Mouse (Mus musculus) telencephalon, adult 2 months (tissue): ENCODE data around the gene Cfap70.
A peak's percentile ranks its signal among the peaks of the same experiment; 100 is the strongest.

Experiments
- DNase-seq: peaks from one replicate; pipeline ENCODE4 v3.0.0-alpha.2; 2011; ENCODE audit warnings: low read depth, low spot score

Gene Cfap70

DNA sequence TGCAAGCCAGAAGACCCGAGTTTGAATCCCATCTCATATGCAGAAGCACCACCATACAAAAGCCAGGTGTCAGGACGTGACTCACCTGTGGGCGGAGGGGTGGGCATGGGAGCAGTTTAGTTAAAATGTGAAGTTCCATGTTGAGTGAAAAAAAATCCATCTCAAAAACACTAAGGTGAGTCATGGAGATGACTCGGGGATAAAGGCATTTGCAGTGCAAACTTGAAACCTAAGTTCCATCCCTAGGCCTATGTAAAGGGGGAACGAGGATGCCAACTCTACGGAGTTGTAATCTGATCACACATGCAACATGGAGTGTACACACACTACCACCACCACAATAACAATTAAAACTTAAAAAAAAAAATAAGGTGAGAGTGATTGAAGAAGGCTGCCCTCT lies 29.0 kb downstream of the Cfap70 start:
- DNase-seq: no peak

DNA sequence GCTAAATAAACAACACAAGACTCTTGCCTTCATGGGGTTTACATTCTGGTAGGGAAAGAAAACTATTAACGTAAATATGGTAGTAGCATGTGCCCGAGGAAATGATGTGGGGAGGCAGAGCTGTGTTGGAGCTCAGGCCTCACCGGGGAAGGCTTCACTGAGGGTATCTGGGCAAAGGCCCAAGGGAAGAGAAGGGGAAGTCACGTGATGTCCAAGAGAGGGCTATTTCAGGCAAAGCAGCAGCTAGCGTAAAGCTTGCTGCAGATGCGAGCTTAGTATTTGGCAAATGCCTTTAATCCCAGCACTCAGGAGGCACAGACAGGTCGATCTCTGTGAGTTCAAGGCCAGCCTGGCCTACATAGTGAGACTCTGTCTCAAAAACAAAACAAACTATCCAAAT lies 29.8 kb downstream of the Cfap70 start:
- peak; percentile 6 for DNase-seq

DNA sequence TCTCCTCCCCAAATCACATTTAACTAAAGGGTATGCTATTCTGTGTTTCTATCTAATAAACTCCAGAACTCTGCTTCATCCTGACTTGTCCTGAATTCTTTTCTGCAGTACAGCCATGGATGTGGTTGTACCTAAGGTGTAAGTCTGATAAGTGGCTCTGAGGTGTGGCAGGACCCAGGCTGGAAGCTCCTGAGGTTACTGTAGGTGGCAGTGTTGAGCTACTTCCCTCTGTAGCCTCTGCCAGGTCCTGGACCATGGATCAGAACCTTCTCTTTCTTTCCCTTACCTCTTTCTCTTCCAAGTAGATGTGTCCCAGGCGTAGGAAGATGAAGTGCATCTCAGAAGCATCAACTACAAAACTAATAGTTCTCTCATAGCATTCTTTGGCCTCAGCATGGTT lies 52.0 kb downstream of the Cfap70 start:
- no peak for DNase-seq

DNA sequence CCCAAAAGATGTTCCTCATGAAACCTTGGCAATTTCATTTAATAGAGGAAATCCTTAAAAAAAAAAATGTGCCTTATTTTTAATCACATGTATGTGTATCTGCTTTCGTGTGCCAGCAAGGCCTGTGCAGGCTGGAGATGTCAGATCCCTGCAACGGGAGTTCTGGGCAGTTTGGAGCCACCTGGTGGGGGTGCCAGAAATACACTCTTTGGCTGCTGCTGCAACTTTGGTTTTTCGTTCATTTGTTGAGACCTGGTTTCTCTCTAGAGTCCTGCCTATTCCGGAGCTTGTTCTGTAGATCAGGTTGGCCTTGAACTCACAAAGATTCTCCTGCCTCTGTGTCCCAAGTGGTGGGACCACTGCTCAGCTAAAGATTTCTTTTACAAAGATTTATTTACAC lies 53.2 kb downstream of the Cfap70 start:
- DNase-seq: no peak

DNA sequence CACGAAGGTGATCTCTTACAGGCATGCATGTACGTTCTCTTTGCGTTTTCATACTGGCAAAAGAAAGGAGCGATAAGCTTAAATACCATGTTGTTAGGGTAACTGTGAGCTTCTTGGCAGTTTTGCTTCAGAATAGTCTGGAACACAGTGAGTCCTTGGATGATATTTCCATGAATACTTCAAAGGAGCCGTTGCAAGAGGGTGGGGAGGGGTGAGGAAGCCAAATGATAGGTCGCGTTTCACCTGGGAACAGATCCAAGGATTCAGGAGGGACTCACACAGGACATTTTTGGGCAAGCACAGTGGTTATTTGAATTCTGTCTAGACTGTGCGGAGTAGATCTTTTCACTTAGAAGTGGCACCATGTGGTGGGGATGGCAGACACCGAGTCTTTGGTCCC lies 54.8 kb downstream of the Cfap70 start:
- DNase-seq: no peak

DNA sequence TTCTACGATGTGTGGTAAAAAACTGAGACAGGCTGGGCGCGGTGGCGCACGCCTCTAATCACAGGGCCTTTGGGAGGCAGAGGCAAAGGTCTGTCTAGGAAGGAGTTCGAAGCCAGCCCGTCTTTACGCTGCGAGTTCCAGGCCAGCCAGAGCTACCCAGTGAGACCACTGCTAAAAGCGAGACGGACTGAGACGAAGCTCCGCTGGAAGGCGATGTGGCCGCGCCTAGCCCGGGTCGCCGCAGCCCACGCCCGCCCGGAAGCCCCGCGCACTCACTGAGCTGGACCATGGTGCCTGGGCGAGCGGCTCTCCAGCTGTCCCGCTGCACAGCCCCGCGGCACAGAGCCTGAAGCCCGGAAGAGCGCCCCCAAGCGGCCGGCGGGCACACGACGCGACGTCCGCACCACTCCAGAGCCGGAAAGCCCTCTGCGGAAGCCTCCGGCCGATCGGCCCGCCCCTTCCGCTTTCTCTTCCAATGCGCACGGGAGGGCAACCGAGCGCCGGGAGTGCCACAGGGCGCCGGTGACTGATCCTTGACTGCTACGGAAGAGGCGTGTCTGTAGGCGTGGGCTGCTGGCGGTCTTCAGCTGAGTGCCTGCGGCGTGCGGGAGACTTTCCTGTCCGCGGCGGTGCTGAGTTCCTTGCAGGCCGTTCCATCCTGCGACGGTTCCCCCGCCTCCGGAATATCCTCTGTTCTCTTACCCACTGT lies 58.7 kb downstream of the Cfap70 start, which contains the start of gene Mrps16:
TSS of gene Mrps16 (minus strand) at position 430 of the 709 bp plus-strand sequence.
- DNase-seq: peak; percentile 96

DNA sequence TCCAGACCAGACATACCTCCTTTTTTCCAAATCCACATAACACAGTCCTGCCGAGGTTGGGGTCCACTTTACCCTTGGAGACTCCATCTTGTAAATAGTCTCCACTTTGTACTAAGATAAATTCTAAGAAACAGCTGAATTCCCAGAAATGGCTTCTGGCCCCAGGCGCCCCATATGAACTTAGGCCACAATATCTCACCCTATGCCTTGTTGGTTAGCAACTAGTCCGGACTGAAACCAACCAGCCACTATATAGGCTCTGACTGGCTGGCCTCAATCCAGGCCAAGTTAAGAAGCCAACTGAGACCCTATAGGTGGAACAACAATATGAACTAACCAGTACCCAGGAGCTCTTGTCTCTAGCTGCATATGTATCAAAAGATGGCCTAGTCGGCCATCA lies 59.7 kb downstream of the Cfap70 start:
- no peak for DNase-seq

DNA sequence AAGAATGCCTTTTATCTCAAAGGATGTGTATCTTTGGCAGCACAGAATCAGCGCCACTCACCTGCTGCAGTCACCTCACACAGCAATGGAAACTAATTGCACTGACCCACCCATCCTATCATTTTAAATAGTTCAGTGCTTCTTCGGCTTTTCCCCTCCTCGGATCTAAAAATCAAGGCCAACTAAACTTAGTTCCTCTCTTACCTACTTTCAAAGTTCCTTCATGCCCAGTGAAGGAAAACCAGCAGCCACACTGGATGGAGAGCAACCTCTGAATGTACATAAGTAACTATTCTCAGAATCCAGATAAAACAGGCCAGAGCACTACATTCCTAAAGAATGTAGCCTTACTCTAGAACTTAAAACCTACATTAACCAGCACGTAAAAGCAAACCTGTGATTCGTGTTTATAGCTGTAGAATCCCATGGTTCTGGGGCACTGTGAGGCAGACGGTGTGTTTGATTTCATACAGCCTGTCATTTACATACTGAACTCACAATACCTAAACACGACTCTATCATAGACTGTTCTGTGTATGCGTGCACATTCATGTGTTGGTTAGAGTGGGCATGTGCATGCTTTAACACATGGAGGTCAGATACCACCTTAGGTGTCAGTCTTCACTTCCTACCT lies 62.5 kb downstream of the Cfap70 start:
- no peak for DNase-seq

DNA sequence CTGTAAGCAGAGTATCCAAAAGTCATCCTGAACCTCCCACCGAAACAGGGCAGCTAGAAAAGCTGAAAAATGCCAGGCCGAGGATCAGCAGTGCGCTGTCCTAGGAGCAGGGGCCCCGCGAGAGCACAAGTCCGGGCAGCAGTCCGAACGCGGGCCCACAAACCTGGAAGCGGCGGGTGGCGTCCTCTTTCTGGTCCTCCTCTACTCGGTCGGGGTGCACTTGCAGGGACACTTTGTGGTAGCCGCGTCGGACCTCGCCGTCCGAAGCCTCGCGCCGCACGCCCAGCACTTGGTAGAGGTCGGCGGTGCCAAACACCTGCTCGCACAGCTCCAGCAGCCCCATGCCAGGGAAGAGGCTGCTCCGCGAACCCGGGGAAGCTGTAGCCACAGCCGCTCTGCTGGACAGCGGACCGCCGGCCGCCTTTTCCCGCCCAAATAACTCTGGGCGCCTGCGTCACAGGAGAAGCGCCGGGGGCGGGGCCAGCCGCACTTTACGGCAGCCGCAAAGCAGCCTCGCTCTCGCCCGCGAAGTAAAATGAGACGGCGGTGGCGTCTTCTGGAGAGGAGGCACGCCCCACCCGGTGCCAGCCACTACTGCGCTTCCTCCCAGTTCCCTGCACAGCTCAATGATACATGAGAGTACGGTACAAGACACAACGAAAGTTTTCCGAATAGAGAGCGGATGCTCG lies 63.4 kb downstream of the Cfap70 start, which contains the start of gene Dnajc9:
TSS of gene Dnajc9 (minus strand) at position 470 of the 689 bp plus-strand sequence.
- DNase-seq: peak; percentile 85

DNA sequence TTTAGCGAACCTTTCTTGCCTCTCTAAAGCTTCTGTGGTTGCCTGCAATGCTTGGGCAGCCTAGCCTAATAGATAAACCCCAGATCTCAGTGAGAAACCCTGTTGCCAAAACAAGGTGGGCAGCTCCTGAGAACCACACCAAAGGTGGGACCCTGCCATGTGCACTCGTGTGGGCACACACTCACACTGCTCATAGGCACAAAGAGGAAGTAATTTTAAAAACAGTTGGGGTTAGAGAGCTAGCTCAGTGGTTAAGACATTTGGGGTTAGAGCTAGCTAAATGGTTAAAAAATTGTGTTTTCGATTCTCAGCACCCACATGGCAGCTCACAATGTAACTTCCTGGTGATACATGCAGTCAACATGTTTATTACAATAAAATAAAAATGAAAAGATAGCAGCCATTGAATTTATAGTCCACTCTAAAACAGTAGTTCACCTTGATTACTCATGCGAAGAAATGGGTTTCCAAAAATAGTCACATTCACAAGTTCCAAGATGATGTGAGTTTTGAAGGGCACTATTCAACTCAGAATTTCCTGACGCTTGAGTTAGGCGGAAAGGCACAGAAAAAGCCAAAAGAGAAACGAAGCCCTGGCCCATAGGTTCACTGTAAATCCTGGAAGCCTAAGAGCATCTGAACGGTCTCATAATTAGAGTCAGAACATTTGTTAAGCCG lies 72.1 kb downstream of the Cfap70 start:
- DNase-seq: no peak

DNA sequence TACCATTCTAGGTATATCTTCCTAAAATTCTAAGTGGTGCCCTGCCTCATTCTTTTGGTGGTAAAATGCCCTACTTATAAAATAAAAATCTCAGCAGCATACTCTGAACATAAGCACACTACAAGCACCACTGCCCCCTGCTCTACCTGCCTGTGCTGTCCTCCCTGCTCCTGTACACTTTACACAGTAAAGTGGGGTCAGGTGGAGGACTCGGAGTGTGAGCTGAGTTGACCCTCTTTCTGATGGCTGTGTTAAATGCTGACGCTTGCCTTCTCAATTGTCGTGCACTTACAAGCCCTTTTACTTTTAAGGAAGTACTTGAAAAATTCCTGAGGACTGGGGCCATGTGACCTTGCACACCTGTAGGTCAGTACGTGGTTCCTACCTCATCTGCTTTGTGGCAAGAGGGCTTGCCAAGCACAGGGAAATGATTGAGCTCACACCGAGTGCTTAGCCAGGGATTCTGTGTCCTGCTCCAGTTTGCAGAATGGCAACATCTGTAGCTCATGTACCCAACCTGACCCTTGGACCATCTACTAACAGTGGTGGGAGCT lies 72.9 kb downstream of the Cfap70 start:
- no peak for DNase-seq

DNA sequence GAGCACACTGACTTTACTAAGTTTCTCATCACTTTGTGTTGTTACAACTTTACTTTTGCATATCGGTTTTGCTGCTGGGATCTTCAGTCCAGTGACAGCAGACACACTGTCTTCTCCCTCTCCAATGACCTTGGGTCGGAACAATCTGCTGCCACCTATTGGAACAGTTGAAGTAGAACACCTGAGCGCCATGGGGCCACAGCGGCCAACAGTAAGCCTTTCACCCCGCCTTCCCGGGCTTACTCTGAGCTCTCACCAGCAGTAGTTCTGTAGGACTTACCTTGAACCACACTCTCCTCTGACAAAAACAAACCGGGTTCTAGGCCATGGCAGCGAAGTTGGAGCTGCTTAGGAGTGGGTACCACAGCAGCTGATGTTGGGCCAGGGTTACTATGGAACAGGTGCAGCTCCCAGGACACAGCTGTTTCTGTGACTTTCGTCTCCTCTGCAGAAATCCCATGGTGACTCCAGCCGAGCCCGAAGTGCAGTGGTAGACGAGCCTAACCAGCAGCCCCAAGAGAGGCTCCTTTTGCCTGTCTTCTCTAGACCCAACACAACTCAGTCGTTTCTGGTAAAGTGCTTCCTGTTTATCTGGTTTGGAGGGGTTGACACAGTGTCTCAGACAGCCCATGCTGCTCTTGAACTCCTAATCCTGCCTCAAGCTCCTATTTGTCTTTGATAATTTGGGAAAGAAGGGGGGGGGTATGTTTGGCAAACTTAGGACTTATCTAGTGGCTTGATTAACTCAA lies 73.5 kb downstream of the Cfap70 start:
- DNase-seq: no peak

DNA sequence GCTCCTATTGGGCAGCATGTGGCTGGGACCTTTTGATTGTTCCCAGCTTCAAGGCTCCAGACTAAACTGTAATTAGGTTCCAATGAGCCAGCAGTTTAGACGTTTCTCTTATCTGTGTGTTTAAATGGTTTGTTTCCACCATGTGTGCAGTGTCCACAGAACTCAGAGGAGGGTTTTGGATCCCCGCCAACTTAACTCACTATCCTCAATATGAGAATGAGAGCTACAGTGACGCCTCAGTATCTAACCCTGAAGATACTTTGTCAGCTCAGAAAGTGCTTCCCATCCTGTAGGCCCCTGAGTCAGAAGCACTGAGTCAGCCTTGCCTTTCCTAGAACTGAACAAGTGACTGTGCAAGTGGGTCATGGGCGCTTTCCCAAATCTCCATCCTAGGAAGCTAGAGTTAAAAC lies 74.9 kb downstream of the Cfap70 start:
- no peak for DNase-seq

DNA sequence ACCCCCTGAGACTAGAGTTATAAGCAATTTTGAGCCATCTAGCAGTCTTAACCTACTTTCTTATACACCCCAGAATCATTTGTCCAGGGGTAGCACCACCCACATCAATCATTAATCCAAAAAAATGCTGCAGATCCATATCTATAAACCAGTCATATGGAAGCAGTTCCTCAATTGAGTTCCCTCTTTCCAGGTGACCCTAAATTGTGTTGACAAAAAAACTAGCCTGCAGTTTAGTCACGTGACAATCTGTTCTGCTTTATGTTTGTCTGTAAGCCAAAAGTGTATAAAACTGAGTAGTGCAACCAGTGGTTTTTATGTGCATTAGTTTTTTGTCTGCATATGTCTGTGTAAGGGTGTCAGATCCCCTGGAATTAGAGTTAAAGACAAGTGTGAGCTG lies 80.2 kb downstream of the Cfap70 start:
- no peak for DNase-seq

DNA sequence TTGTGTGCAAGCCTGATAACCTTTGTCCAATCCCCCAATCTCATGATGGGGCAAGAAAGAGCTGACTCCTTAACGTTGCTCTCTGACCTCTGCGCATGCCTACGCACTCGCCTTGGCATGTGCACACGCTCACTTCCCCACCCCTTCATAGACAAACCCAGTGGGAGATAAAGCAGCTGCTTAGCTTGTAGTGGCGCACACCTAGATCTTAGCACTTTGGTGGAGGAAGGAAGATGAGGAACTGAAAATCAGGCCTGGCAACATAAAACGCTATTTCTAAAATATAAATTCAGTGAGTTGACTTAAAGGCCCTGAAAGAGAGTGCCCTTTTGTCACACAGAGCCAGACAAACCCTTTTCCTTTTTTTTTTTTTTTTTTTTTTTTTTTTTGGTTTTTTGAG lies 81.2 kb downstream of the Cfap70 start:
- no peak for DNase-seq

DNA sequence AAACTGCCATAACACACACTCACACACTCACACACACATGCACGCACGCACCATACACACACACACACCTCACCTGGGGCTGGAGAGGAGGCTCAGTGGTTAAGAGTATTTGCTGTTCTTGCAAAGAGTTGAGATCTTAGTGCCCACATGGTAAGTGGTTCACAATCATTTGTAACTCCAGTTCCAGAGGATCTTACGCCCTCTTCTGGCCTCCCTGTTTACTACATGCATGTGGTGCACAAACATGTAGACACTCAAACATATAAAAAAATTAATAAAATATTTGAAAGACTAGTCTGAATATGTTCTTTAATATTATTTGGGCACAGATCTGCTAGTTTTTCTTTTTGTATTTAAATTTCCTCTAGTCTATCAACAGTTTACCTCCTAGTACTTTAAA lies 83.8 kb downstream of the Cfap70 start:
- DNase-seq: no peak

DNA sequence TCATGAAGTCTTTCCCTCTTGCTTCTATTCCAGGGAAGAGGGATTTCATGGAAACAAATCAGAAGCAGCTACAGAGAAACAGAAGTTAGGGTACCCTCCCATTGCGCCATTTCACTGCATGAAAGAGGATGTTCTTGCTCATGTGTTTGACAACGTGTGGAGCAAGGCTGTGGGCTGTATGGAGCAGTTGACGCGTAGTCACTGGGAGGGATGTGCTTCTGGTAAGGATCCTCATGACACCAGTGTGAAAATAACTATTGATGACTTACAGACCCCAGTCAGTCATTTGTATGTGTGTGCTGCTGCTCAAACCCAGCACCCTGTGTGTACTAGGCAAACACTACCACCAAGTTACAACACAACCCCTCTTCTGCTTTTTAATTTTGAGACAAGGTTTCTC lies 88.8 kb downstream of the Cfap70 start:
- DNase-seq: no peak

DNA sequence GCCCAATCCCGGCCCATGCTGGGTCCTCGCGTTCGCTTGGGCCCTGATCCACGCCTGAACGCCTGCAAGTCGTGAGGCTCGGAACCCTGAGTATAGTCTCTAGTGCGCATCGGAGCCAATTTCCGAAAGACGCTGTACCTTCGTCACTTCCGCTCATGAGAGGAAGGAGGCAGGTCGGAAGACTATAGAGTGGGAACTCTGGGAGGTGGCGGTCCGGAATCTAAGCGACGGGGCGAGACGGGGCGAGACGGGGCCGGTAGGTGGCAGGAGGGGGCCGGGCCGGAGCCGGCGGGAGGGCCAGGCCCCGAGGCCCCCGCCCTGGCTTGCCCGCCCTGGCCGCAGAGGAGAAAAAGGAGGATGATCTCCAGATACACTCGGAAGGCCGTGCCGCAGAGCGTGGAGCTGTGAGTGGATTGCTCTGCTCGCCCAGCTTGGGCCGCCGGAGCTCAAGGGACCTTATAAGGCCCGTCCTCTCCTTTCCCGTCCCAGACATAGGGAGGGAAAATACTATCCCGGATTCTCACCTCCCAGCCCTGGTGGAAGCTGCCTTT lies 104.0 kb downstream of the Cfap70 start, which contains the start of the genes Ecd and Fam149b:
TSS of gene Ecd (minus strand) at position 131 of the 551 bp plus-strand sequence.
TSS of gene Fam149b (plus strand) at position 172 of the 551 bp plus-strand sequence.
- peak; percentile 96 for DNase-seq

DNA sequence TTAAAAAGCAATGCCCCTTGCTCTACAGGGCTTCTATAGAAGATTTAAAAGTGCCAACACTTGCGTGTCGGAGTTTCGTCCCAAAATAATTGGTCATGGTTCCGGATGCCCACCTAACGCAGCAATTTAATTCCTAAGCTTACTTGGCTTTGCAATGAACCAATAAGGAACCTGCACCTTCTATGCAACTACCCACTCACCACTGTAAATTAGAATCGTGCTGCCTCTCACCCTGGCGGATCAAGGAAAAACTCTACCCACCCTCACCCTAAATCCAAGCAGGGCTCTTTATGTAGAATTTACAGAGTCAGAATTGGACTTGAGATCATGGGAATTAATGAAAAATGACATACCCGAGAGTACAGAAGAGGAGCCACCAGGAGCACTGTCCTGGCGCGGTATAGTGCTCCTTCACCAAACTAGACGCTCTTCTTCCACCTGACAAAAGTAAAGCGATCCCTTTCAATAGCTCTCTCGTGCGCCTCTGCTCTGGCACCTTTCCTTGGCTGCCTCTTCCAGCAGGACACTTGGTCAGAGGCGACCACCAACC lies 104.5 kb downstream of the Cfap70 start:
- DNase-seq: peak; percentile 52

DNA sequence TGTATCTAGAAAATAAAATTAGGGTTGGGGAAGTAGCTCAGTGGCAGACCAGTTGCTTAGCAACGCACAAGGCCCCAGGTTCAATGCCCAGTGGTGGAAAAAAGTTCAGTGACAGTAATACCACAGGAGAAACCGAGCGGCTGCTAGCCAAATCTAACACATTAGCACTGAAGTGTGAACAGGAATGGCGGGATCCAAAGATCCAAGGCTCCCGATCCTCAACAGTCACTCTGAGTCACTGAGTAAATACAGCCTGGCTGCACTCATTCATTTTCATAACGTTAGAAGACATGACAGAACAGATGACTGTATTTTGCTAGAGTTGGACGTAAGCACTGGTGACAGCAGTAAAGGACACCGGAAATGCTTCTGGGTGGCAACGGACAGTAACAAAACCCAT lies 106.1 kb downstream of the Cfap70 start:
- DNase-seq: no peak
